Mouse (Mus musculus): Measurements from ENCODE around the gene Cdc73. TPM values are rescaled to one million over a fixed set of nuclear protein-coding genes. Genes with fewer than 3 reads are reported as not detected.
"Not testable (repeated sequence)": the region's sequence is repeated elsewhere in the genome, so short reads cannot be mapped to it uniquely, and the experiment has no call there.

Gene Cdc73
- total RNA-seq (2021): 10 to 100 TPM; 77.4 to 77.8 TPM
- long read RNA-seq, full-length matches to known transcripts: 25 of 29 reads
- long read RNA-seq, partial matches to known transcripts: 1 of 29 reads
- long read RNA-seq, other reads (novel, unspliced or antisense): 3 of 29 reads

DNA sequence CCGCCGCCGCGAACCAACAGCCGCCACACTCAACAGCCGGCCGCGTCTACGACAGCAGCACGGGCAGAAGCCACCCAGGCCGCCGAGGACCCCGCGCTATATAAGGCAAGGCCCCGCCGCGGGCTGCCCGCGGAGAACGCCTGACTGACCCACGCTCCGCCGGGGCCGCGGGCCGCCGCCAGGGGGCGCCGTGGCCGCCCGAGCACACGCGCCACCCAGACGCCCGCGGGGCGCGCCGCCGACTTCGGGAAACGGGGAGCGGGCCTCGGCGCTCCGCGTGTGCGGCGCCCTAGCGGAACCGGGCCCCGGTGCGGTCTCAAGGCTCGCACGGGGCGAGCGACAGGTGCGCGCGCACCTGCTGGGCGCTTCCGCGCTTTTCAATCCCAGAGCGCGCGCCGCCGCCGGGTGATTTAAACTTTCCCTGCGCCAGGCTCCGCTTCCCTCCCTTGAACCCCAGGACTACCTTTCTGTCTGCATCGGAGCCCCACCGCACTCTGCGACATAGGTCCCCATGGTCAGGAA is at the start of gene Cdc73:
TSS of gene Cdc73 (minus strand) at position 153 of the 522 bp plus-strand sequence.
- peak; percentile 85 to 96 for DNase-seq (ENCODE audit: low spot score in 2 of 2)

DNA sequence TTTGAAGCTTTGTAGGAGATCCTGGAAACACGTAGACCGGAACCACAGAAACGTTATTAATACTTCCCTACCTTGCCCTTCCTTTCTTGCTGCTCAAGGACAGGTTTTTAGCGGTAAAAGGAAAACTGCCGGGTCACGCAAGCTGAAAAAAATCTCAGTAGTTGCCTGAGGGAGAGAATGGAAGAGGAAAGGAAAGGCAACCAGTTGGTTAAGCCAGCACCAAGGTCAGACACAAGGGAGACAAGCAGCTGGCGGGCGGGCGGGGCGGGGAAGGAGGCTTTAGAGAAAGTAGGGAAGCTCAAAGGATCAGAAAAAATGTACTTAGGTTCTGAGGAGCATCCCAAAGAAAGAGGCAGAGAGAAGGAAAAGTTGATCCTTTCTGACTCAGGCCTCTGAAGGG is 43.2 kb upstream of the Cdc73 start:
- no peak for DNase-seq (ENCODE audit: low spot score in 2 of 2)

DNA sequence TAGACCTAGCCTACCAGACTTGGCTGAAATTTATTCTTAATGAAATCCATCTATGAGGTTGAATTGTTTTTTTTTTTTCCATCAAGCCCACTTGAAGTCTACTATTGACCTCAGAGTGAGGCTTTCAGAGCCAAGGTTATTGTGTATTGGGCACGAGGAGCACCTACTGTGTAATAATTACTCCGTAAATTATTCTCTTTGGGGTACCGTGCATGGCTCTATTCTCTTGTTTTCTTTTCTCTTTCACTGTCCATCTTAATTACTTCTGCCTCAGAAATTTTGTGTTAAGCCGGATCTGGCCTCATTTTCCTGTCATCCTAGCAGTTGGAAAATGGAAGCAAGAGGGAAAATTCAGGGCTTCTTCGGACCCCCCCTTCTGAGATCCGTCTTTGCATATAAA is 39.5 kb upstream of the Cdc73 start:
- no peak for DNase-seq (ENCODE audit: low spot score in 2 of 2)

DNA sequence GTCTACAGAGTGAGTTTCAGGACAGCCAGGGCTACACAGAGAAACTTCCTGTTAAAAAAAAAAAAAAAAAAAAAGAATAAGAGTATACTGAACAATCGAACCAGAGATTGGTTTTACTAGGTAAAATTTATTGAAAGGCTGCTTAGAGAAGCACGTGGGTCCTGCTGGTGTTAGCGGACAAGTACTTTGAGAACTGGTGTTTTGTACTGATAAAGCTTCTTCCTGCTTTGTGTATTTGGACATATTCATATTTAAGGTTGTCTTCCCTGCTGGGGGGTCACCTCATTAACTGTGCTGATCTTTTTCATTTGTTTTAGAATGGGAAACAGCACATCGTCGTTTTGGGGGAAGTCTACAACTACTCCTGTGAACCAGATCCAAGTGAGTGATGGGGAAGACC is 38.6 kb upstream of the Cdc73 start:
- DNase-seq (ENCODE audit: low spot score in 2 of 2): no peak

DNA sequence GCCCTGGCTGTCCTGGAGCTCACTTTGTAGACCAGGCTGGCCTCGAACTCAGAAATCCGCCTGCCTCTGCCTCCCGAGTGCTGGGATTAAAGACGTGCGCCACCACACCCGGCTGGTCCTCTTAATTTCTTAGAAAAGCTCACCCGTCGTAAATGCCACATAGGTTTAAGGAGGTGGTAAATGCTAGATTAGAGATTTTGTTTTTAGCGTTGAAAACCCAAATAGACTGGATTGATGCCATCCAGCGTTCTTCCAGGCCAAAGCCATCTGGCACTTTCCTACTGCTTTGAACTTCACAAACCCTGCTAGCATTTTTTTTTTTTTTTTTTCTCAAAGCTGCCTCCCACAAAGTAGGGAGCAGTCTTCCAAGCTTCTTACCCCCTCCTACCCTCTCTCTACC is 37.9 kb upstream of the Cdc73 start:
- DNase-seq (ENCODE audit: low spot score in 2 of 2): peak in 1 of 2 experiments; percentile 50

DNA sequence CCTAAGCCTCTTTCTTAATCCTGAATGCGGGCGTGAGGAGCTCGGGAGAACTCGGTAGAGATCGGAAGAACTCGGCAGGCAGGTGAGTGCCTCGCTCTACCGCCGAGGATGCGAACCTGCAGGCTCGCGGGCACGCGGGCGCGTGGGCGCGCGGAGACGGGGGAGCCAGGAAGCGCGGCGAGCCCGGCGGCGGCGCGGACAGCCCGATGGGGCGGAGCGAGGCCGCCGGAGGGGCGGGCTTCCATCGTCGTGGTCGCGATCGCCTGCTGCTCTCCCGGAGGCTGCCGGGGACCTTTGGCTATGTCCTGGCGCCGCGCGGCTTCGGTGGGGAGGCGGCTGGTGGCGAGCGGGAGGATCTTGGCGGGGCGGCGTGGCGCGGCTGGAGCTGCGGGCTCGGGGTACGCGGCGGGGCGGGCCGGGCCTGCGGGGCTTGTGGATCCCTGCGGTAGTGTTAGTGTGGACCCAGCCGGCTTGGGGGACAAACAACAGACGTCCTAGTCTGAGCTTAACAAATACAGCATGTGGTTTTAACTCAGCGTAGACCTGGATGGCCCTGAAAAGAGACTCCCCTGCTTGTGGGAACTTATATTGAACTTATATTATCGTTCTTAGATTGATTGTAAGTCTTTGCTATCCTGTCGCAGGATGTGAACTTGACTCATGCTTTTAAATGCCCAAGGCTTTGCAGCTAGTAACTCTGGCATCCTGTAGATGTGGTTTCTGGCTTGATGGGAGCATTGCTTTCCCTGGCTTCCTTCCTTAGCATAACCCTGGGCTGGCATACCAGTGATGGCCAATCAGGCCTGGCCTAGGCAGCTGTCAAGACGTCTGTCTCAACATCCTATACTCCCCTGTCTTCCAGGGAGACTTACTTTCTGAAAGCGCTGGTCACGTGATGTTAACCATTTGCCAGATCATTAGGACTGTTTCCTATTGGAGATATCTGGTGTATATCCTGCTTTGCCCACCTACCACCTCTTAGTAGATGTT is 37.0 kb upstream of the Cdc73 start:
- peak; percentile 81 to 88 for DNase-seq (ENCODE audit: low spot score in 2 of 2)

DNA sequence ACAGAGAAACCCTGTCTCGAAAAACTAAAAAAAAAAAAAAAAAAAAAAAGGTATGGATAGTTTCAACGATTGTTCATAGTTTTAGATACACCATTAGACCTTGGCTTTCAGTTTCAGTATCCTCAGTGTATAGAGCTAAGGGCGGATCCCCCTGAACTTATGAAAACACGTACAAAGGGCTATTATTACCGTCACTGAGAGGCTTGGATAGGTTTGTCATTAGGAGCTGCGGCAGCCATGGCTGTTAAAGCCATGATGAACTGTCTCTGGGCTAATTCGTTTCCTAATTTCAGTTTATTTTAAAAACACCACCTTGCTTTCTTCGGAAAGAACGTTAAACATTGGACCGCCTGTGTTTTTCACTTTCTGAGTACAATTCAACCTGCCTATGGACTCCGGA is 36.1 kb upstream of the Cdc73 start:
- no peak for DNase-seq (ENCODE audit: low spot score in 2 of 2)

DNA sequence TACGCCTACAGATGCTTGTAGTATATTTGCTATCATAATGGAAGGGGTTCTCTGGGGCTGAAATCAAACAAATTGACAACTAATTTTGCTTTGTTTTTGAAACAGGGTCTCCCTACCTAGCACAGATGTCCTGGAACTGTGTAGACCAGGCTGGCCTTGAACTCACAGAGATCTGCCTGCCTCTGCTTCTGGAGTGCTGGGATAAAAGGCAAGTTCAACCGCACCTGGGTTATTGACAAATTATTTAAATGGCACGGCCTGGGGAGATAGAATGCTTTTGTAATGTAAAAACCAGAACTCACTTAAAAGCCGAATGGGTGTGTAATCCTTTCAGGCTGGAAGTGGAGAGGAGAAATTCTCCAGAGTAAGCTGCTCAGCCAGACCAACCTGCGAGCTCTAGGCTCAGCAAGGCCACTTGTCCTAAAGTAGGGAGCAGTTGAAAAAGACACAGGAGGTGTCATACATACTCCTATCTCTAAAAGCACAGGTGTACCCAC is 31.3 kb upstream of the Cdc73 start:
- no peak for DNase-seq (ENCODE audit: low spot score in 2 of 2)

DNA sequence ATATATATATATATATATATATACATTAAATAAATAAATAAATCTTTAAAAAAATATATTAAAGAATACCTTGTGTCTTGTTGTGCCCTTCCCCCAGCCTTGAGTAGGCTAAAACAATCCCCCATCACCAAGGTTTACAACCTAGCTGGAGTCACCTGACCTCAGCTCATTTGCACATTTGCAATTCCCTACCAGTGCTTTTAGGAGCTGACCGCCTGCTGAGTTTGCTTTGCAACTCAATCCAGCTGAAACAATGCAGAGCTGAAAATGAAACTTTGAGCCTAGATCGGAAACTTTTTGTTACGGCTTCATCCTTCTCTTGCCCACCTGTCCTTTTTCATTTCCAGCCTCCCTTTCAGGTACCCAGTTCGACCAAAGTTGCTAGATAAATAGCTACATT is 29.0 kb upstream of the Cdc73 start:
- no peak for DNase-seq (ENCODE audit: low spot score in 2 of 2)

DNA sequence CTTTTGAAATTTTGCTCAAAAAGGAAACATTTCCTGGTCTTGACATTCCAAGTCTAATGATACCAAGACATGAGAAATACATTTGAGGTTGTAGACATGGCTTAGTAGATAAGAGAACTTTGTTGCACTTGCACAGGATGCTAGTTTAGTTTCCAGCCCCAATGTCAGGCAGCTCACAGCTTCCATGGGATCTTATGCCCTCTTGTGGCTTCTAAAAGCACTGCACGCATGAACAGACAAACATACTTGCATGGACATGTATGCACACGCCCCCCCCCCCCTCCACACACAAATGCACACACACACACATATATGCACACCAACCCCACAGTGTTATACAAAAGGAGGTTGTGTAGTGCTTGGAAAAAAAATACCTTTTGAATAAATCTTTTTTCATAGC is 28.2 kb upstream of the Cdc73 start:
- no peak for DNase-seq (ENCODE audit: low spot score in 2 of 2)

DNA sequence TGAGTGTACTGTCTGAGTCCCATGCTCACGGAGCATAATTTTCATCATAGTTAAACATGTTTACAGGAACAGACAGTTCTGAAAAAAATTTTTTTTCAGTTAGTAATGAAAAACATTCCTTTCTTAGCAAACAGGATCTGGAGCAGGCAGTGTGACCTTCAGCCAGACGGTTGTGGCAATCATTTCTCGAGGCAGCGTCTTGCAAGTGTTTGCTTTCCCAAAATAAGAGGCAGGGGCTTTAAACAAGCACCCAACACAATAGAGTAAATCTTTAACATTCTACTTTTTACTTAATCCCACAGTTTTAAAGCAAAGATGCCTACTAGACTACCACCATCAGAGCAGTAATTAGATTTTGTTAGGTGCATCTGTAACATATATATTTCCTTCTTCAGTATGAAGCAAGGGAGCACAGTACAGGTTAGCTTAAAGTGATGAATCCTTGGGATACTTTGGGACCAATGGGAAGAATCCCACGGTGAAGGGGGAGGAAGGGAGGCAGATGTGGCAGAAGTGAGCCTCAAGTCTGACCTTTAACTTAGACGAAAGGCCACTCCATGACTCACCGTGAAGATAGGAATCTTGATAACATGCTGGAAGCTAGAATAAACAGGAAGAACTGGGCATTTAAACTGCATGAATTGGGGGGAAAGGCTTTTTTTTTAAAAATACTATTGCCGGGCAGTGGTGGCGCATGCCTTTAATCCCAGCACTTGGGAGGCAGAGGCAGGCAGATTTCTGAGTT is 25.2 kb upstream of the Cdc73 start:
- DNase-seq (ENCODE audit: low spot score in 2 of 2): no peak

DNA sequence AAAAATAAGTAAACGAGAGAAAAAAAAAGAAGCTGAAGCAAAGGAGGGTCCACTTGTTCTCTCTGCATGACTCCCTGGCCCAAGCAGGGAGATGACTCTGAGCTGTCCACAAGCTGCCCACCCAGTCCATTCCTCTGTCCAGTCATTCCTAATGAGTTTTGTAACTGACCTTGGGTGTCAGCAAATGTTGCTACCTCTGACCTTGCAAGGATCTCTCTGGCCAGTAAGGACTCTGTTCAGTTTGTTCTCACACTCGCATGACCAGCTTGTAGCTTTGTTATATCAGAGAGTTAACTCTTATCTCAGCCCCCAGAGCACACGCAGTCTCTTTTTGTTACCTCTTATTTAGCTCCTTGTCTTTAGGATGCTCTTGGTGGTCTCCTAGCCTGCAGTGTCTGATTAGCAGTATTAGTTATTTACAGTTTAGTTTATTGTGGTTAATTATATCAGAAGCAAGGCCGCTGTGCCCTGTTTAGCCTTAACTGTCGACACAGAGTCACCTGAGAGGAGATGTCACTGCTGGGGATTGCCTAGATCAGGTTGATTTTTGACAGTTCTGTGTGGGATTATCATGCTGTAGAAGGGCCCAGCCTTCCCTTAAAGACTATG is 21.9 kb upstream of the Cdc73 start:
- no peak for DNase-seq (ENCODE audit: low spot score in 2 of 2)

DNA sequence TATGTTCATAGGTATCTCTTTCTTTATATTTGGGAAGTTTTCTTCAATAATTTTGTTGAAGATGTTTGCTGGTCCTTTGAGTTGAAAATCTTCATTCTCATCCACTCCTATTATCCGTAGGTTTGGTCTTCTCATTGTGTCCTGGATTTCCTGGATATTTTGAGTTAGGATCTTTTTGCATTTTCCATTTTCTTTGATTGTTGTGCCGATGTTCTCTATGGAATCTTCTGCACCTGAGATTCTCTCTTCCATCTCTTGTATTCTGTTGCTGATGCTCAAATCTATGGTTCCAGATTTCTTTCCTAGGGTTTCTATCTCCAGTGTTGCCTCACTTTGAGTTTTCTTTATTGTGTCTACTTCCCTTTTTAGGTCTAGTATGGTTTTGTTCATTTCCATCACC is 13.3 kb upstream of the Cdc73 start, which contains the start of gene Glrx2:
TSS of gene Glrx2 (plus strand) at position 301 of the 400 bp plus-strand sequence.
- not testable (repeated sequence) for DNase-seq (ENCODE audit: low spot score in 2 of 2)

DNA sequence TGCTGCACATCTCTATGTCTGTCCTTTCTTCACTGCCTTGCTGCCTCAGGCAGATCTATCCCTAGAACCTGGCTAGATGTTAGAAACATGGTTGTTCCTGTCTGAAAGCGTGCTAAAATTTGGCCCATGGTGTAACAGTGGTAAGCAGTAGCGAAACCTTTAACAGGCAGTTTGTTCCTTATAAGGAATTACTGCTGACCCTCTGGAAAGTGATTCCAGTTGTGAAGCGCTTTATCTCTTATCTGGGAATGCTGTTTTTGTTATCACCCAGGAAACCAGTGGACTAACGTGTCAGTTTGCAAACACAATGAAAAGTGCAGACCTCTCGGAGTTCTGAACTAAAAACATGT is 7.9 kb upstream of the Cdc73 start:
- DNase-seq (ENCODE audit: low spot score in 2 of 2): no peak

DNA sequence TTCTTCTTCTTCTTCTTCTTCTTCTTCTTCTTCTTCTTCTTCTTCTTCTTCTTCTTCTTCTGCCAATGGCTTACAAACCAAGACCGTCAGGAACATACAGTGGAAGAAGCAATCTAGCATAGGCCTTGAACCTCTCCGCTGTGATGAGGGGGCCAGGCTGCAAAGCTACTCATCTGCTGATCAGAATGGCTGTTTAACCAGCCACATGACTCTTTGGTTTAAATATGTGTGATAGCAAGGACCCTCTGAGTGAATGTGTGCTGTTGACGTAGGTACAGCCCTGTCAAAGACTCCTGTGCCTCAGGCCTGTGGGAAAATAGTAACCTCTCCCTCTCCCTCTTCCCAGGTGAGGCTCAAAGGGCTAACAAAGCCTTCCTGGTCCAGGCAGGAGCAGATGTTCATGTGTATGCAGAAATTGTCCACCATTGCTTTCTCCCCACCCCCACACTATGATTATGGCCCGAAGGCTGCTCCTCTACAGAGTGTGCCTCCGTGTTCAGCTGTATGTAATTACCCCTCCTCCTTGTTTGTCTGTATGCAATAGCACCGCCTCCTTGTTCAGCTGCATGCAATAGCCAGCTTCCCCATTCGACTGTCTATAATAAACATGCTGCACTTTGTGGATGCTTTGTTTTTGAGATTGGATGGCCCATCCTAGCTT is 7.4 kb upstream of the Cdc73 start:
- no peak for DNase-seq (ENCODE audit: low spot score in 2 of 2)

DNA sequence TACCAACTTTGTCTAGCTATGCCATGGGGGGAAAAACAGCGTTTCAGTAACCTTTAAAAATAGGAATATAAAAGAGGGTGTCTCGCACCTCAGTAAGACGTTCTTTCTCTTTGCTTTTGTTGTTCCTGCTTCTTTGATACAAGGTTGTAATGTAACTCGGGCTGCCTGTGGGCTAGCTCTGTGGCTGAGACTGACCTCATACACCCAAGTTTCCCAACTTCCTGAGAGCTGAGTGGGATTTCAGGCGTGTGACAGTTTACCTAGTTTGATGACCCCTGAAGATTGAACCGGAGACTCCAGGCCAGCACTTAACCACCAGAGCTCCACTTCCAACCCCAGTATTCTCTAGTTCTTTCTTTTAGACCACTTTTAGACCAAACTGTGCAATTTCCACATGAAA is 5.7 kb upstream of the Cdc73 start:
- DNase-seq (ENCODE audit: low spot score in 2 of 2): no peak

DNA sequence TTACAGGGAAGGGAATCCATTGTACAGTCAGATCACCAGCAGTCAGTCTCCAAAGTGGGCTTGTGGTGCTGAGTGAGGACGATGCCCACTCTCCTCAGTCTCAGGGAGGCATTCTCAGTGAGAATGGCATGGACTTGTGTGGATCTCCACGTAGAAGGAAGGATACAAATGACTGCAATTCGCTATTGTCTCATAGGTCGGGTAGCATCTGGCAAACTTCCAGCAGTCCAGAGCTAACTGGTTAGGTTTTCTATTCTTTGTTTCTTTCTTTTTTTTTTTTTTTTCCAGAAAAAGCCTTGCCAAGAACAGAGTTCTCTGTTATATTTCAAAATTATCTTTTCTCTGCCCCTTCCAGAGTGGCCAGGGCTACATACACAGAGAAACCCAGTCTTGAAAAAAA is 4.3 kb upstream of the Cdc73 start:
- no peak for DNase-seq (ENCODE audit: low spot score in 2 of 2)

DNA sequence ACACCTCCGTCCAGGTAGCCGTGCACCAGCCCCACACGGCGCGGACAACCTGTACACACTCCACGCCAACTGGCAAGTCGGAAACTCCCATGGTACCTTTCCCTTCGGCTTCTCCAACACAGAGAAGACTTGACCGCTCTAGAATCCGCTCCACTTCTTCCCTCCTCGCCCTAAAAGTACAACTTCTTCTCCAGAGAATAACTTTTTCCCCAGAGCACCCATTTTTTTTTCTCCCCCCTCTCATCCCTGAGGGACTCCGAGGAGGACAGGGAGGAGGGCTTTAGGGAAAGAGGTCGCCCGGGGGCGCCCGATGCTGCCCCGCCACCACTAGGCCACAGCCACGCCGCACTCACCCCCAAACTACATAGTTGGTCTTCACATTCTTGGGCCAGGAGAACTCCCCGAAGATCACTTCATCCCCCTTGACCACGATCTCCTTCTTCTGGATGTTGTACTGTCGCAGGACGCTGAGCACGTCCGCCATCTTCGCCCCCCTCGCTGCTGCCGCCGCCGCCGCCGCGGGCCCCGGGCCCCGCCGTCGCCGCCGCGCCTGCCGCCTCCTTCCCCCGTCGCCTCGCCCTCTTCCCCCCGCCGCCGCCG is 452 bp downstream of the Cdc73 start:
- DNase-seq (ENCODE audit: low spot score in 2 of 2): no peak

DNA sequence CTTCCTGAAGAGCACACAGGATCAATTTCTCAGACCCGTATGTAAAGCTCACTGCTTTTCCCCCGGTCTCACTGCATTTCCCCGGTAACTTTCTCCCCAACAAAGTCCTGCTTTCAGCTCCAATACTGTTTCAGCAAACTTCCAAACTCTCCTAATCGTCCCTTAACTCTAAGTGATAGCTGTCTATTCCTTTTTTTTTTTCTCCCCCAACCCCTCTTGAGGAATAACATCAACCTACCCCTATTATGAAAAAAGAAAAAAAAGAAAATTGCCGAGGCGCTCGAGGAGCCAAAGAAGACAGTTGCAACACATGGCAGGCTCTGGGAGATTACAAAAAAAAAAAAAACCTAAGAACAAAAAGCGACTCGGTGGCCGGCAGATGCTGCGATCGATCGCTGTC is 957 bp downstream of the Cdc73 start:
- no peak for DNase-seq (ENCODE audit: low spot score in 2 of 2)

DNA sequence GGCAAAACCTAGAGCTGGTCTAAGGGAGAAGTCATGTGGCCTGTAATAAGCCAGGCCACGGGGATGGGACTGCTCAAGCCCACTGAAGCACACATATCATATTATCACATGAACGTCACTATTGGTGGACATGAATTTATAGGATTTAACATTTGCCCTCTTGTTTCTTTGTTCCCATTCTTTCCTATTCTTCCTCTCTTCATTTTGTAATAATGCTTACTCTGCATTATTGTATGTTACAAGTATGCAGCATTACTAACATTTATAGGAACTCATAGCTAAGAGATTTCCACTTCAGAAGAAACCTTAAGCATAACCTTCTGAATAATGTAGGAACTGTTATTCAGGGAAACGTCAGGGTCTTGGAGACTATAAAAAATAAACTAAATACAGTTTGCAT is 17.8 kb downstream of the Cdc73 start:
- no peak for DNase-seq (ENCODE audit: low spot score in 2 of 2)

Measured in layer of hippocampus, adult 18-20 months (tissue).